Mouse (Mus musculus): ENCODE measurements around the gene Eif2a. TPM values are rescaled to one million over a fixed set of nuclear protein-coding genes. Genes with fewer than 3 reads are reported as not detected.

Eif2a gene
- total RNA-seq, 2 experiments from 2014 or later = 75.9 to 151 TPM

Other genes starting within 250 kb of the Eif2a start
- gene Tsc22d2, start 111.1 kb upstream of the Eif2a start, total RNA-seq (2015) = 24.6 and 27.2 TPM in 2 replicates
- 13.9 and 15.7 TPM in 2 replicates for gene Tsc22d2, start 111.1 kb upstream of the Eif2a start, total RNA-seq (2017)
- gene Serp1, start 71 bp downstream of the Eif2a start, total RNA-seq (2015) = 189 and 218 TPM in 2 replicates
- gene Serp1, start 71 bp downstream of the Eif2a start, total RNA-seq (2017) = 208 and 222 TPM in 2 replicates
- gene Selenot, start 50.8 kb downstream of the Eif2a start, total RNA-seq (2015) = 161 and 163 TPM in 2 replicates
- gene Selenot, start 50.8 kb downstream of the Eif2a start, total RNA-seq (2017) = 203 and 210 TPM in 2 replicates
- gene Erich6, start 111.4 kb downstream of the Eif2a start, total RNA-seq (2015) = not detected in 2 replicates
- gene Erich6, start 111.4 kb downstream of the Eif2a start, total RNA-seq (2017) = not detected in 2 replicates
- gene Siah2, start 166.6 kb downstream of the Eif2a start, total RNA-seq (2015) = 30.1 and 33.6 TPM in 2 replicates
- gene Siah2, start 166.6 kb downstream of the Eif2a start, total RNA-seq (2017) = 20.1 and 24.1 TPM in 2 replicates

All from megakaryocyte, adult 5-6 weeks (primary cell).